Mouse (Mus musculus) embryonic fibroblast, embryonic 13.5 days (primary cell): Measurements from ENCODE around the gene Mfap3l. TPM values are rescaled to one million over a fixed set of nuclear protein-coding genes. Genes with fewer than 3 reads are reported as not detected.

Experiments
- H3K27ac ChIP-seq: 2 replicates; pipeline ENCODE4 v1.5.1; 2012; ENCODE audit warnings: low read length, control low read depth, inconsistent platforms; ENCODE audit not compliant: insufficient read depth
- H3K4me1 ChIP-seq: 2 replicates; pipeline ENCODE4 v1.6.1; 2011; ENCODE audit warnings: low read length; ENCODE audit not compliant: control insufficient read depth, insufficient read depth
- H3K4me3 ChIP-seq: 2 replicates; pipeline ENCODE4 v1.5.1; 2011; ENCODE audit warnings: mild to moderate bottlenecking, control low read depth, low read length; ENCODE audit not compliant: insufficient read depth
- CTCF ChIP-seq: IDR thresholded peaks from 2 replicates; pipeline ENCODE4 v1.5.1; 2011; ENCODE audit warnings: mild to moderate bottlenecking, control low read depth, low read length, moderate library complexity, borderline replicate concordance; ENCODE audit not compliant: insufficient read depth
- POLR2A ChIP-seq: IDR thresholded peaks from 2 replicates; pipeline ENCODE4 v1.6.1; 2011; ENCODE audit warnings: low read depth, mild to moderate bottlenecking, control low read depth, low read length, moderate library complexity
- polyA plus RNA-seq: library from polyadenylated mRNA; stranded (reverse); fragments of >200 nt; gene quantifications from 2 replicates; pipeline ENCODE4 v1.2.4, GENCODE M21; 2011; ENCODE audit warnings: low read depth; ENCODE audit not compliant: missing spikeins, insufficient read length

The Mfap3l gene
- polyA plus RNA-seq, 1 experiment = 9.1 TPM

GRCm38 (mm10) chr8:60666852-60667251 is 34.2 kb downstream of the Mfap3l start:
- TF ChIP-seq POLR2A (no peak), CTCF (no peak)
- H3K4me3 ChIP-seq = no peak overlapping the region
- no peaks in the 10 kb centered on the region for H3K4me1 ChIP-seq
- H3K27ac ChIP-seq = no peak overlapping the region

DNA sequence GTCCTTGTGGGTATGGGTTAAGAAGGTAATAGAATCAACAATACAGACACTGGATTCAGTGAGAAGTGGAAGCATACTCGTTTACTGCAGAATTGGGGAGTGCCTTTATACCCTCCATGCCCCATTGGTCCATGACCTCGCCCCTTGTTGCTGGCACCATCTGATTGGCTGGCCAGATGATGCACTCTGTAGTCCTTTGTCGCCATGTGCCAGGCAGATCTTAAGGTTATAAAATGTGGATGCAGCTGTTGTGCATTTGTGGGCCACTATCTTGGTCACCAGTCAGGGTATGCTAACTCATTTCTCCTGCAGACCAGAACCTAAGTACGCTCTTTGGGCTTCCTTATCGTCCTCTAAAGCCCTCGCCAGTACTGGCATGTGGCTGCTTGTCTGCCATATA is 46.0 kb downstream of the Mfap3l start:
- Histone ChIP-seq H3K27ac (no peak overlapping the region), H3K4me3 (no peak overlapping the region), H3K4me1 (no peaks in the 10 kb centered on the region)
- TF ChIP-seq CTCF (no peak), POLR2A (no peak)

DNA sequence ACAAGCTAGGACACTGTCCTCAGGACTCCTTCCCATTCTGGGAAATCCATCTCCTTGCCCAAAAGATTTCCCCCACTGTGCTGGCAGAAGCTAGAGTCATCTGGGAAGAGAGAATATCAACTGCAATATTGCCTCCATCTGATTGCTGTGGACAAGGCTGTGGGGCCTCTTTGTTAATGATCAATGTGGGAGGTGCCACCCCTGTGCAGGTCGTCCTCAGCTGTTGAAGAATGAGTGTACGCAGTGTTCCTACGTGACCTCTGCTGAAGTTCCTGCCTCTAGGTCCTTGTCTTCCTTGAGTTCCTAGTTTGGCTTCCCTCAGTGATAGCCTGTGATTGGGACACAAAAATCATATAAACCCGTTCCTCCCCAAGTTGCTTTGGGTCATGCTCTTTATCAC is 49.2 kb downstream of the Mfap3l start:
- Histone ChIP-seq H3K27ac (no peak overlapping the region), H3K4me3 (no peak overlapping the region), H3K4me1 (no peaks in the 10 kb centered on the region)
- TF ChIP-seq POLR2A (no peak), CTCF (no peak)

GRCm38 (mm10) chr8:60682340-60682739 is 49.7 kb downstream of the Mfap3l start:
- Histone ChIP-seq H3K27ac (no peak overlapping the region), H3K4me3 (no peak overlapping the region), H3K4me1 (no peaks in the 10 kb centered on the region)
- TF ChIP-seq POLR2A = no peak
- no peak for TF ChIP-seq CTCF

DNA sequence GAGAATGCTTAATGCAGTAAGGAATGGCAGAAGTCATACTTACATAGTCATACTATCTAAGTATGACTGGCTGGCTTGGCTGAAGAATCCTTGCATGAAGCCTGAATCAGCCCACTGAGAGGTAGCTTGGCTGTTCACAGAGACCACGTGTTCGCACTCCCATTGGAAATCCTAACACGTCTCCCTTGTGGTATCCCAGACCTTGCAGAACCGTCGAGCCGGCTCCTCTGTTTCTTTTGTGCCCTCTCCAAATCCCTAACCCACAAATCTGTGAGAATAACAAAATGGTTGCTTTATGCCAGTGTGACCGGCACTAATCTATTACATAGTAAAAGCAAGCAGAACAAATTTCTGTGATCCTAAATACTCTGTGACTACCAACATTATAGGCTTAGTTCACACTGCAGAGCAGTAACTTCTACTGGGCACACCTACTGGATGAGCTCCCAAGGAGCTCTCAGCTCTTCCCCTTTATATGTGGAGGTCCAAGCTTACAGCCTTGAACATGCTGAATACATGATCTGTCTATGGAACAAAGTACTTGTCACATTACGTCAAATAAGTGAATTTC is 79.0 kb downstream of the Mfap3l start:
- H3K4me3 ChIP-seq = no peak overlapping the region
- H3K4me1 ChIP-seq = no peaks in the 10 kb centered on the region
- TF ChIP-seq POLR2A = no peak
- no peak for TF ChIP-seq CTCF
- H3K27ac ChIP-seq = no peak overlapping the region

DNA sequence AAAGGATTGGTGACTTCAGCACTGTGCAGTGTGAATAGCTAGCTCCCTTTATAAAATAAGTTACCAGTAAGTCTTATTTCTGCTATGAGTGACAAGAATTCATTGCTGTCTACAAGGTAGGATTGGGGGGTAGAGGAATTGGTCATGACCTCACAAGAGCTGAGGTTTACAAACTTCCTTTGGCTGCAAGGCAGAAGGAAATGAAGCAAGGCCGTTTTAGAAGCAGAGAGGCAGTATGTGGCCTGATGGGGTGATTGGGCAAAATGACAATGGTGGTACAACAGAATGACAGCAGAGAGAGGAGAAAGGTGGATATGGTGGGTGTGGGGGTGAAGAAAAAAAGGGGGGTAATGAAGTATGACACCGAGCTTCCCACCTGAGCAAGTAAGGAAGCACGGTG is 82.1 kb downstream of the Mfap3l start:
- Histone ChIP-seq H3K4me3 (no peak overlapping the region), H3K4me1 (no peaks in the 10 kb centered on the region), H3K27ac (no peak overlapping the region)
- no peak for TF ChIP-seq CTCF
- no peak for TF ChIP-seq POLR2A

- no peak overlapping the region for H3K27ac ChIP-seq
- TF ChIP-seq POLR2A = no peak
- no peak for TF ChIP-seq CTCF
- no peak overlapping the region for H3K4me3 ChIP-seq
- H3K4me1 ChIP-seq = no peaks in the 10 kb centered on the region
These were observed 86.1 kb downstream of the Mfap3l start for GRCm38 (mm10) chr8:60718692-60719091.

Other genes starting within 250 kb of the Mfap3l start
- gene Gm10283, start 129.6 kb upstream of the Mfap3l start, polyA plus RNA-seq = not detected in 2 replicates
- 1.2 and 2.1 TPM in 2 replicates for gene Aadat, start 126.9 kb upstream of the Mfap3l start, polyA plus RNA-seq